Mouse (Mus musculus): ENCODE measurements around the gene Cfap44.
A peak's percentile ranks its signal among the peaks of the same experiment; 100 is the strongest.

The Cfap44 gene

DNA sequence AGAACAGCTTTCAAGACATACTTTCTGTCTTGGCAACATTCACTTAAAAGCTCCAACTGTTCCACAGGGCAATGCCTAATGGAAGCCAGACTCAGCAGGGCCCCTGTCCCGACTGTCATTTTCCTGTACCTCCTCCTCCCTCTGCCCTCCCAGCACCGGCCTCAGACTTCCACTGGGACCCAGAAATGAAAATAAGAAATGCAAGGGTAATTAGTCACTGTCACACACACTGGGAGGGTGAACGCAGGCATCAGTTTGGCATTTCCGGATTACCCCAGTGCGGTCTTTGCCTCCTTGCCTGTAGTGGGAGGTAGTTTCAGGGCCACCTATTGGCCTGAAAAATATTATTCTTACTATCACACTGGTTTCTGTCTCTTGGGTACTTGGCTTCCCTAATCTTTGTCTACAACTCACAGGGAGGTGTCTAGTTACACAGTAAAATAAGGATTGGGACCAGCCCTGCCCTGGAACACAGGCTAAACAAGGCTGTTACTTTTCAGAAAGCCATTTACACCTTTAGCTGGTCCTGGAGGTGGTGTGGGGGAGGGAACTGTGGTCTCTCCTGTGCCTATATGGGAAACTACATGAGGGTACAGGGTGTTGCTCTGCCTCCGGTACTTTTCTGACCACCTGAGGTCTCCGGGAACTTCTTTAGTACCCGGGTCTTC, 100.0 kb downstream of the Cfap44 start:
- DNase-seq (ENCODE audit: low spot score) = peak; percentile 78

GRCm38 (mm10) chr16:44496971-44497464, 102.4 kb downstream of the Cfap44 start:
- DNase-seq (ENCODE audit: low spot score) = no peak

GRCm38 (mm10) chr16:44498447-44498846, 103.9 kb downstream of the Cfap44 start:
- DNase-seq (ENCODE audit: low spot score) = no peak

GRCm38 (mm10) chr16:44501783-44502182, 107.2 kb downstream of the Cfap44 start:
- DNase-seq (ENCODE audit: low spot score) = no peak

DNA sequence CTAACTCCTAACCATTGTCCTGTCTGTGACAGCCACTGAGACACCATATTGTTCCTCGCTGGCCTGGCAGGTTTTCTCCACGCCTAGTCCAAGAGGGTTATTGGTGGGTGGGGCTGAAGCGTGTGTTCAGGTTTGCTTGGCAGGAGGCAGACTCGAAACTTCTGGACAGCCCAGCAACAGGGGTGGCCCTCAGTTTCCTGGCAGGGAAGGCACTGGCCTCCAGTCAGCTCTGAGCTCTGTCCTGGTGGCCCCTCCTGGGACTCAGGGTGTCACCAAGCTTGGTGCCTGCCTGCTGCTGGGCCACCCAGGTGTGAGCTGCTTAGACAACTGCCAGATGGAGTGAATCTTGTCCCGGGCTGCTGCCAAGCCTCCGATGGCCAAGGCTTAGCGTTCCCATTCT, 107.7 kb downstream of the Cfap44 start:
- no peak for DNase-seq (ENCODE audit: low spot score)

- no peak for DNase-seq (ENCODE audit: low spot score)
These were observed 108.4 kb downstream of the Cfap44 start for GRCm38 (mm10) chr16:44502895-44503575.

- DNase-seq (ENCODE audit: low spot score) = no peak
These were observed 110.6 kb downstream of the Cfap44 start for GRCm38 (mm10) chr16:44505243-44505642.

DNA sequence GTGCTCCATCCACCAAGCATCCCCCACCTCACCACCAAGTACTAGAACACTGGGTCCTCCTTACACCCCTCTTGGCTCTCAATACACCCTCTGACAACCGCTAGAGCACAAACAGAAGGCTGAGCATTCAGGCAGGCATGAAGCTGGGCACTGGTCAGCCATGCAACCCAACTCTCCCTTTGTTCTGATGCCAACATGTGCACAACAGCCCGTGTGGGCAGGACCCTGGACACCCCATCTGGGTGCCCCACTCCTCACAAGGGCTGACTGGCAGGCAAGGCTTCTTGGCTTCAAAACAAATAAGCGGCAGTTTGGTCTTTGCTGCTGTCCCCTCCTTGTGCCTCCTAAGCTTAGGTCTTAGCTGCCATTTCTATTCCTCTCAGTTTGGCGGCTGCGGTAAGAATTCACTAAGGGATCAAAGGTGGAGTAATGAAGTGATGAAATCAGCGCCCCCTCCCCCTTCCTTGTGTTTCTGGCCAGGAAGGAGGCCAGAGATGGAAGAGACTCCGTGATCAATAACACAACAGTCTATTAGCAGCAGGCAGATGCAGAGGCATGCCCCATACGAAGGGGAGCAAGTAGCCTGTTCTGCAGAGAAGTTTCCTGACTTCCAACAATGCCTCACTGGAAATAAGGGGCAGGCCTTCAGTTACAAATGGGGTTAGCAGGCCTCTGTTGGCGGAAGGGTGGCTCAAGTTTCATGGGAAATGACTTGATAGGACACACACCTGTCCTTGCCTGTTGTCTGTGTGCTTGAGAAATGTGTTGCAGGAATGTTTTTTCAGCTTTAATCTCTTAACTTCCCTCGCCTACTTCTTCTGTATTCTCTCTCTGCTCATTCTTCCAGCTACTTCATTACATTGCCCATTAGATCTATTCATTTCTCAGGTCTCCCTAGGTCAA, 112.7 kb downstream of the Cfap44 start:
- no peak for DNase-seq (ENCODE audit: low spot score)

- no peak for DNase-seq (ENCODE audit: low spot score)
These were observed 113.4 kb downstream of the Cfap44 start for GRCm38 (mm10) chr16:44508025-44508424.

DNA sequence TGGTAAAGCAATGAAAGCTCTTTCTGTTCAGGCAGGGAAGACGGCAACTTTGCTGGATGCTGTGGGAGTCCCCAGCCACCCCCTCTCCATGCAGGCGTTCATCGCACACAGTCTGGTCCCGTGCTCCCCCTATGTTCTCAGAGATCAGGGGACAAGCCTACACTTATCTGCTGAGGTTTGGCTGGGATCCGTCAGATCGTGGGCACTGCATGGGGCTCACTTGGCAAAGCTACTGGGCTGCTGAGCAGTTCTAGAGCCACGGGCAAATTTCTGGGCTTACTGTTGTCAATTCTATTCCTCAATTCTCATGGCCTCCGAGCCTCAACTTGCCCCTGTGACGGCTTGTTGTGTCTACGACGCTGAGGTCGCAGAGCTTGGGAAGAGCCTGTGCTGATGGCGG, 114.2 kb downstream of the Cfap44 start:
- DNase-seq (ENCODE audit: low spot score) = no peak

- DNase-seq (ENCODE audit: low spot score) = peak; percentile 41
These were observed 115.1 kb downstream of the Cfap44 start for GRCm38 (mm10) chr16:44509458-44510344.

DNA sequence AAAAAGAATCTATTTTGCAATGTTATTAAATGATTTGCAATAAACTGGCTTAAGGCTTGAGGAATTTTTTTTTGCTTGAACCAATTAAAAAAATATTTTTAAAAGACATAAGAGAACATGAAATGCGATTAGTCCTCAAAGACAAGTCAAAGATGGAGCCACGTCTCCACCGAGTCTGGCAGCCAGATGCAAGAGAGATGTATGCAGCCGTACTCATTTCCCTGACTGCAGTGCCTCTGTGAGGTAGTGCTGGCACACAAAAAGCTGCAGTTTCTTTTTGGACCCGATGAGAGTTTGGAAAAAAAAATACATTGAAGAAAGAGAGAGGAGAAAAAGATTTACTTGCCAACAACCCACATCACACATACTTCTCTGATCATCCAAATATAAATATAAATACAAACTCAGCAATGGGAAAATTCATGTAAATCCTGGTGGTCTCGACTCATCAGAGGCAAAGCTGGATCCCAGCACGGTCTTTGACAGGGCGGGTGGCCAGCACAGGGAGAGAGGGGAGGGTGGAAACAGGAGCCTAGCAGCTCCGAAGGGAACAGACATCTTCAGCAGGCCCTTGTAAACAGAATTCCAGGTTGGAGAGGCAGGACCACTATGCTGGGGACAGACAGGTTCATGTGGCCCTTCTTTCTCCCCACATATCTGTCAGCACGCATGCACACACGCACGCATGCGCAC, 116.1 kb downstream of the Cfap44 start:
- DNase-seq (ENCODE audit: low spot score) = no peak

DNA sequence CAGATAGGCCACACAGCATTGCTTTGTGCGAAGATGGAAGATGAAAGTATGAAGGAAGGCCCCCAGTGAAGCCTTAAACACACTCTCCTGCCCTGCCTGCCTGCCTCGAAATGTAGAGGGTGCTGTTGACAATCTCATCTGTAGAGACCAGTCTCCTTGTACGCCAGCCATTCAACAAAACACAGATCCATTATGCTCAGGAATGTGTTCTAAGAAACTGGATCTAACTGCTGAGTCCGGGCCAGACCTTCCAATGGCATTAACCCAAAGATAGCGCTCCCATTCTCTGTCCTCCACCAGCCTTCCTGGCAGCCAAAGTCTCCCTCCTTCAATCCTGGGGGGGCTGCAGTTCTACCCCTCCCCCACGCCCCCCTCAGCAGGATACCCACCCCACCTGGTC, 121.9 kb downstream of the Cfap44 start:
- no peak for DNase-seq (ENCODE audit: low spot score)

GRCm38 (mm10) chr16:44523595-44523994, 129.0 kb downstream of the Cfap44 start:
- no peak for DNase-seq (ENCODE audit: low spot score)

DNA sequence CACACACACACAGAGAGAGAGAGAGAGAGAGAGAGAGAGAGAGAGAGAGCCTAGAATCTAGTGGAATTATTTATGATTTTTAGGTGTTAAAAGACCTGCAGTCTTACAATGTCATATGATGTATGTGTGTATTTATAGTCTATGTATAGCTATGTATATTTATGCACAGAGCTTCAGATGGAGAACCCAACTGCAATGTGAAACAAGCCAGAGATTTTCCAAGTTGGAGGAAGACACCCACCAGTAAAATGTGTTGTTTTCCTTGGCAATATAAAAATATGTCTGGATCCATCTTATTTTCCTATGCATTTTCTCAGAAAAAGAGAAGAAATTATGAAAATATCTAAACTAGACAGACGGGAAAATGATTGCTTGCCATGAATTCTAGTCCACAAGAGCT, 131.4 kb downstream of the Cfap44 start:
- DNase-seq (ENCODE audit: low spot score) = no peak

GRCm38 (mm10) chr16:44526689-44527088, 132.1 kb downstream of the Cfap44 start:
- DNase-seq (ENCODE audit: low spot score) = peak; percentile 40

DNA sequence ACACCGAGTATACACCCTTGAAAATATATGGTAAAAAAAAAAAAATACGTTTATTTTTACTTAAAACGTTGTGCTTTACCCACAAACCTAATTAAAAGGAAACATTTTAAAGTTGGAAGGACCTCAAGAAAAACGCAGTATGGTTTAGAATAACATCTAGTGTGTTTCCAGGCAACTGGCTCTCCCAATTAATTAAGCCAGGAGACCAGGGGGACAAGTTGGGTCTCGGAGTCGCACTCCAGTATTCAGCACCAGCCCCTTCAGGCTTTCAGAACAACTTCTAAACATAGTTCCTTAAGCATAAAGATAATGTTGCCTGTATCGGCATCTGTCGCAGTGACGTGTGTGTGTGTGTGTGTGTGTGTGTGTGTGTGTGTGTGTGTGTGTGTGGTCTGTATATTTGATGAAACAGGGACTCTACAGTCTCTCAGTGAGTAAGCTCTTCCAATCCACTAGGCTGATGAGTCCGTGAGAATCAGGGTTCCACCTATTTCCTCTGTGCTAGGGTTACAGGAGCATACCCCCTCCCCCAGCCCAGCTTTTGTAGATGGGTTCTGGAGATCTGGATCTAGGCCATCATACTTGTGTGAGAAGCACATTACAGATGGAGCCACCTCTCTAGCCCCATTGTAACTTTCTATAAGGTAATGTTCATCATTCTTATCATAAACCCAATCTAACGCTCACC, 132.8 kb downstream of the Cfap44 start:
- DNase-seq (ENCODE audit: low spot score) = no peak

DNA sequence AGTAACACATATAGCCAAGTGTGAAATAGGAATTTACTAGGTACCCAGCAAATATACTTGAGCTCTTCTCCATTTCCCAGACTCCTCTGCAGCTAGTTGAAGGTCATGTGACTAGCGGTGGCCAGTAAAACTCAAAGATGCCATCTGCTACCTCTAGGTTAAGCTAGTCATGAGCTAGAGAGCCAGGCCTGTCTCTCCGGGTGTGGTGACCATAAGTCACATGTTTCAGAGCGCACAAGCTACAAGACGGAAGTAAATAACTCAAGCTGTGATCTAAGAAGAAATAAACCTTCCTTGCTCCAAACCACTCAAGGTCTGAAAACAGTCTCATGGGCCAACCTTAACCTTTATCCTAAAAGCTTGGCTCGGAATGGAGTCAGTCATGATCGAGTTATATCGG, 134.4 kb downstream of the Cfap44 start:
- no peak for DNase-seq (ENCODE audit: low spot score)

DNA sequence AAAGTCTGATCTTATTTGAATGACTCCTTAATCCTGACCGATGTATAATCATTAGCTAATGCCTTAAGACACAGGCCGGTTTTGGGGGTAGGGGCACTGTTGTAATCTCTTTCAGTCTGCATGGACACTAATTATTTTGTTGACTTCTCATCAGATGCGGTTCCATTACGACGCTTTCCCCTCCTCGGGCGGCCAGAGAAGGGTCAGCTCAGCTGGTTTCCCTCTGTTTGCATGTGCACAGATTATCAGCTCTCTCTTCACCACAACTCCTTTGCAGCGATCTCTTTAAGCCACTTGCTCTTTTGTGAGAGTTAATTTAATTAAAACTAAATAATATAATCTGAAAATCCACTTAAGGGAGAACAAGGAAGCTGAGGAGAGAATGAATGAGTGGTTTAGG, 135.1 kb downstream of the Cfap44 start:
- DNase-seq (ENCODE audit: low spot score) = no peak

- no peak for DNase-seq (ENCODE audit: low spot score)
These were observed 135.6 kb downstream of the Cfap44 start for GRCm38 (mm10) chr16:44530191-44530590.
